Mouse (Mus musculus) lung, adult 2 months (tissue): ENCODE measurements around the gene Cryba1.

ENCODE experiments used
- CTCF ChIP-seq: fragments of 200-500 bp; IDR thresholded peaks from 2 replicates; pipeline ENCODE4 v1.5.1; 2011; ENCODE audit warnings: mild to moderate bottlenecking, low read length, control low read depth; ENCODE audit not compliant: insufficient read depth
- POLR2A ChIP-seq: fragments of 200-500 bp; IDR thresholded peaks from 2 replicates; pipeline ENCODE4 v1.6.1; 2011; ENCODE audit warnings: low read depth, mild to moderate bottlenecking, control low read depth, low read length, borderline replicate concordance; ENCODE audit errors: extremely low read depth

- TF ChIP-seq POLR2A (no peak), CTCF (no peak)
Measured at GRCm38 (mm10) chr11:77738555-77738954, 13.5 kb upstream of the Cryba1 start.
